Mouse (Mus musculus) cortical plate, adult 2 months (tissue): ENCODE measurements around the gene 4933427D14Rik. TPM values are rescaled to one million over a fixed set of nuclear protein-coding genes. Genes with fewer than 3 reads are reported as not detected.

ENCODE experiments used
- H3K27ac ChIP-seq: fragments of 200-500 bp; 2 replicates; pipeline ENCODE4 v1.5.1; 2012; ENCODE audit warnings: low read length, control low read depth, inconsistent platforms; ENCODE audit not compliant: insufficient read depth
- H3K4me1 ChIP-seq: fragments of 200-500 bp; 2 replicates; pipeline ENCODE4 v1.6.1; 2011; ENCODE audit warnings: low read length; ENCODE audit not compliant: control insufficient read depth, insufficient read depth
- H3K4me3 ChIP-seq: fragments of 200-500 bp; 2 replicates; pipeline ENCODE4 v1.5.1; 2011; ENCODE audit warnings: mild to moderate bottlenecking, low read length, control low read depth; ENCODE audit not compliant: insufficient read depth
- CTCF ChIP-seq: fragments of 200-500 bp; IDR thresholded peaks from 2 replicates; pipeline ENCODE4 v1.5.1; 2011; ENCODE audit warnings: mild to moderate bottlenecking, control low read depth, low read length; ENCODE audit not compliant: insufficient read depth; ENCODE audit errors: extremely low read depth
- POLR2A ChIP-seq: fragments of 200-500 bp; IDR thresholded peaks from 2 replicates; pipeline ENCODE4 v1.6.1; 2011; ENCODE audit warnings: mild to moderate bottlenecking, low read length, control low read depth; ENCODE audit not compliant: insufficient read depth; ENCODE audit errors: extremely low read depth
- polyA plus RNA-seq: library from polyadenylated mRNA; depleted of rRNA; stranded (reverse); fragments of >200 nt; gene quantifications from 2 replicates; pipeline ENCODE4 v1.2.3, GENCODE M21; 2012

4933427D14Rik gene
- polyA plus RNA-seq, 1 experiment: 34.1 TPM

- no peak for TF ChIP-seq POLR2A
- TF ChIP-seq CTCF: no peak
- peak overlapping the region; percentile 6; the same call in 1 of the 2 replicates for H3K27ac ChIP-seq
- H3K4me1 ChIP-seq: peaks cover 4% of the 10 kb centered on the region
- peak overlapping the region; percentile 90 for H3K4me3 ChIP-seq
Observed at GRCm38 (mm10) chr11:72205256-72205655, 2.0 kb downstream of the 4933427D14Rik start.

- no peak overlapping the region for H3K27ac ChIP-seq
Observed at GRCm38 (mm10) chr11:72203440-72203839, 3.8 kb downstream of the 4933427D14Rik start.

GRCm38 (mm10) chr11:72196506-72196905 is 10.8 kb downstream of the 4933427D14Rik start:
- TF ChIP-seq CTCF (no peak), POLR2A (no peak)
- H3K4me1 ChIP-seq: no peaks in the 10 kb centered on the region; the same call in 1 of the 2 replicates
- H3K27ac ChIP-seq: no peak overlapping the region
- H3K4me3 ChIP-seq: no peak overlapping the region

More at GRCm38 (mm10) chr11:72203440-72203839, 3.8 kb downstream of the 4933427D14Rik start:
- no peak overlapping the region for H3K4me3 ChIP-seq
- TF ChIP-seq POLR2A (no peak), CTCF (no peak)
- peaks cover 4% of the 10 kb centered on the region for H3K4me1 ChIP-seq

- no peak for TF ChIP-seq POLR2A
- no peak for TF ChIP-seq CTCF
- H3K4me1 ChIP-seq: no peaks in the 10 kb centered on the region; the same call in 1 of the 2 replicates
Observed at GRCm38 (mm10) chr11:72194259-72194658, 13.0 kb downstream of the 4933427D14Rik start.

GRCm38 (mm10) chr11:72190857-72191256 is 16.4 kb downstream of the 4933427D14Rik start:
- Histone ChIP-seq H3K27ac (no peak overlapping the region), H3K4me3 (no peak overlapping the region), H3K4me1 (no peaks in the 10 kb centered on the region)
- TF ChIP-seq CTCF (no peak), POLR2A (no peak)

More at GRCm38 (mm10) chr11:72194259-72194658, 13.0 kb downstream of the 4933427D14Rik start:
- Histone ChIP-seq H3K27ac (no peak overlapping the region), H3K4me3 (no peak overlapping the region)

- no peak overlapping the region for H3K4me3 ChIP-seq
- H3K4me1 ChIP-seq: peaks cover 4% of the 10 kb centered on the region
- H3K27ac ChIP-seq: no peak overlapping the region
- TF ChIP-seq POLR2A (no peak), CTCF (no peak)
Observed at GRCm38 (mm10) chr11:72184252-72184651, 23.0 kb downstream of the 4933427D14Rik start.

GRCm38 (mm10) chr11:72181136-72181535 is 26.1 kb downstream of the 4933427D14Rik start:
- H3K4me1 ChIP-seq: peaks cover 6% of the 10 kb centered on the region
- TF ChIP-seq CTCF (no peak), POLR2A (no peak)

GRCm38 (mm10) chr11:72180556-72180955 is 26.7 kb downstream of the 4933427D14Rik start:
- Histone ChIP-seq H3K27ac (no peak overlapping the region), H3K4me1 (peaks cover 6% of the 10 kb centered on the region), H3K4me3 (no peak overlapping the region)
- TF ChIP-seq CTCF: no peak
- no peak for TF ChIP-seq POLR2A

More at GRCm38 (mm10) chr11:72181136-72181535, 26.1 kb downstream of the 4933427D14Rik start:
- Histone ChIP-seq H3K27ac (no peak overlapping the region), H3K4me3 (no peak overlapping the region)

GRCm38 (mm10) chr11:72176553-72176952 is 30.7 kb downstream of the 4933427D14Rik start:
- Histone ChIP-seq H3K4me1 (peaks cover 2% of the 10 kb centered on the region), H3K27ac (no peak overlapping the region), H3K4me3 (no peak overlapping the region)
- TF ChIP-seq POLR2A (no peak), CTCF (no peak)

- Histone ChIP-seq H3K27ac (no peak overlapping the region), H3K4me1 (peaks cover 2% of the 10 kb centered on the region), H3K4me3 (no peak overlapping the region)
- TF ChIP-seq CTCF (no peak), POLR2A (no peak)
Observed at GRCm38 (mm10) chr11:72175966-72176365, 31.3 kb downstream of the 4933427D14Rik start.
